Comparison of ENCODE assay signal across 10 mouse cellular contexts in genomic region chr2:153298460-153298859, GRCm38 (mm10). TPM values are rescaled to one million over a fixed set of nuclear protein-coding genes. Genes with fewer than 3 reads are reported as not detected.
A peak's percentile ranks its signal among the peaks of the same experiment; 100 is the strongest.
DNase-seq lines count a peak whose midpoint lies in the region; ATAC-seq and TF ChIP-seq lines count a peak whose summit lies in the region.
"Had no signal": no experiment of that assay in that cellular context is flagged by ENCODE, and none has a peak within 500 bp of the region (broad histone marks: within the 10 kb centered on the region; RNA-seq: fewer than 3 reads in every experiment).

No protein-coding gene starts in this region.

- no peak for ATAC-seq in heart, postnatal 0 days (ENCODE audit: insufficient read depth, low read depth)
- peak; percentile 20 for ATAC-seq in granulocyte monocyte progenitor cell, adult 5-6 weeks (replicated peaks; ENCODE audit: poor library complexity, severe bottlenecking)
- ATAC-seq in frontal cortex, adult (ENCODE audit: low TSS enrichment) = no peak

- peak overlapping the region; percentile 34; the same call in 1 of the 2 replicates for H3K27ac ChIP-seq in heart, postnatal 0 days (ENCODE audit: low read depth)
- H3K27ac ChIP-seq in CH12.LX (ENCODE audit: insufficient read depth, low read depth) = no peak overlapping the region
- H3K27ac ChIP-seq: embryonic facial prominence, embryonic 15.5 days; hindbrain, embryonic 10.5 days had no signal

- peaks cover 4% of the 10 kb centered on the region for H3K79me2 ChIP-seq in CH12.LX (replicated peaks; ENCODE audit: control insufficient read depth, extremely low read depth, insufficient read depth, poor library complexity, severe bottlenecking)

- no peak for TF ChIP-seq EP300 in heart, postnatal 0 days (IDR thresholded peaks at IDR 0.05; ENCODE audit: low read depth)
- TF ChIP-seq EP300 in CH12.LX (IDR thresholded peaks at IDR 0.05; ENCODE audit: low read length) = no peak; the same call in 1 of the 2 replicates

- no peak for DNase-seq in heart, postnatal 0 days (ENCODE audit: low spot score)
- DNase-seq in heart, postnatal 25 days (ENCODE audit: low spot score) = no peak
- DNase-seq in kidney, postnatal 4 days = peak; percentile 37 to 55
- DNase-seq in kidney, adult 11 months = no peak
- DNase-seq in CH12.LX (ENCODE audit: extremely low read depth) = peak; percentile 32
- DNase-seq in Muller cell, postnatal 12 days (ENCODE audit: inconsistent ontology term) = no peak

- TF ChIP-seq CTCF in heart, postnatal 0 days (IDR thresholded peaks at IDR 0.05; ENCODE audit: low read depth) = no peak
- TF ChIP-seq CTCF in CH12.LX (conservative IDR thresholded peaks at IDR 0.05 in 1 of 2, IDR thresholded peaks at IDR 0.05 in 1 of 2; ENCODE audit: low read depth in 2 of 2, low read length in 2 of 2) = peak in 1 of 2 experiments; percentile 35; a peak in 1 of 4 replicates

- TF ChIP-seq RAD21 in CH12.LX (IDR thresholded peaks at IDR 0.05; ENCODE audit: low read depth, low read length) = no peak

- H3K9me3 ChIP-seq in heart, postnatal 0 days (replicated peaks; ENCODE audit: control insufficient read depth, low read length) = no peaks in the 10 kb centered on the region
- no peaks in the 10 kb centered on the region for H3K9me3 ChIP-seq in CH12.LX (replicated peaks; ENCODE audit: low read length)
- H3K9me3 ChIP-seq: embryonic facial prominence, embryonic 15.5 days; hindbrain, embryonic 10.5 days had no signal

- no peak overlapping the region for H3K4me2 ChIP-seq in heart, postnatal 0 days (ENCODE audit: low read depth, low read length)
- H3K4me2 ChIP-seq in CH12.LX (ENCODE audit: insufficient read depth, low read depth, poor library complexity, severe bottlenecking) = no peak overlapping the region
- H3K4me2 ChIP-seq: embryonic facial prominence, embryonic 15.5 days had no signal

- no peaks in the 10 kb centered on the region for H3K27me3 ChIP-seq in heart, postnatal 0 days (ENCODE audit: control insufficient read depth, insufficient read depth, low read length)
- H3K27me3 ChIP-seq in CH12.LX (replicated peaks) = no peaks in the 10 kb centered on the region
- H3K27me3 ChIP-seq: embryonic facial prominence, embryonic 15.5 days had no signal

- in situ Hi-C loops in CH12.LX (cut with MboI; ENCODE audit: low pct_ligation_motif_present, low pct_unique_long_range_greater_than_20kb, low sequenced_read_pairs) = no loop called here

- peak overlapping the region; percentile 17; the same call in 1 of the 2 replicates for H3K9ac ChIP-seq in heart, postnatal 0 days (replicated peaks; ENCODE audit: low read depth, low read length)
- no peak overlapping the region for H3K9ac ChIP-seq in CH12.LX (ENCODE audit: insufficient read depth, low read depth)
- H3K9ac ChIP-seq: embryonic facial prominence, embryonic 15.5 days had no signal

- WGBS in heart, postnatal 0 days = 68% methylated on average over 4 of the region's 4 CpGs

- H3K4me1 ChIP-seq in heart, postnatal 0 days (ENCODE audit: control insufficient read depth, insufficient read depth) = no peaks in the 10 kb centered on the region; the same call in 1 of the 2 replicates
- peaks cover 11 to 60% of the 10 kb centered on the region in 2 experiments for H3K4me1 ChIP-seq in CH12.LX (ENCODE audit: control insufficient read depth in 1 of 2, insufficient read depth in 2 of 2)
- H3K4me1 ChIP-seq: embryonic facial prominence, embryonic 15.5 days; hindbrain, embryonic 10.5 days had no signal

- dilution Hi-C loops in CH12.LX (cut with MboI; ENCODE audit: extremely low pct_ligation_motif_present, extremely low pct_unique_long_range_greater_than_20kb, low sequenced_read_pairs) = no loop called here

- no peak for TF ChIP-seq POLR2A in CH12.LX (IDR thresholded peaks at IDR 0.05; ENCODE audit: low read depth, low read length)

- intact Hi-C loops in heart, postnatal 25 days (cut with DNase I) = no loop called here

- no peak overlapping the region for H3K4me3 ChIP-seq in heart, postnatal 0 days (ENCODE audit: low read depth, low read length)
- no peak overlapping the region for H3K4me3 ChIP-seq in CH12.LX (replicated peaks in 1 of 3; ENCODE audit: low read depth in 2 of 3, low read length in 2 of 3, poor library complexity in 1 of 3)
- H3K4me3 ChIP-seq: embryonic facial prominence, embryonic 15.5 days; hindbrain, embryonic 10.5 days had no signal

- H3K36me3 ChIP-seq in heart, postnatal 0 days (replicated peaks; ENCODE audit: control insufficient read depth, insufficient read depth, low read length) = no peaks in the 10 kb centered on the region
- peaks cover 0 to 52% of the 10 kb centered on the region in 2 experiments for H3K36me3 ChIP-seq in CH12.LX (replicated peaks in 1 of 2; ENCODE audit: control insufficient read depth in 1 of 2, insufficient read depth in 1 of 2, low read length in 1 of 2)
- H3K36me3 ChIP-seq: embryonic facial prominence, embryonic 15.5 days; hindbrain, embryonic 10.5 days had no signal

TF ChIP-seq in CH12.LX, 34 proteins besides CTCF, POLR2A, EP300 and RAD21:
- TF ChIP-seq MYC (IDR thresholded peaks at IDR 0.05; ENCODE audit: low read depth, low read length) = no peak
- peak; percentile 38; the same call in 1 of the 2 replicates for TF ChIP-seq ETS1 (conservative IDR thresholded peaks at IDR 0.05; ENCODE audit: low read depth, low read length)
- peak; percentile 30; the same call in 1 of the 2 replicates for TF ChIP-seq TCF12 (IDR thresholded peaks at IDR 0.05; ENCODE audit: low read depth, low read length)
- peak; percentile 83 for TF ChIP-seq SIN3A (IDR thresholded peaks at IDR 0.05; ENCODE audit: low read length)

RNA-seq across cellular contexts. Expression of gene Kif3b, which starts 7.2 kb away (rescaled TPM):
- total RNA-seq in heart, postnatal 0 days (2014; rRNA removed; ENCODE audit: low replicate concordance) = 6.5 and 8.7 TPM in 2 replicates
- 2.5 and 3.1 TPM in 2 replicates for polyA plus RNA-seq in heart, postnatal 0 days (2015; fragmentation: Nextera tagmentation; extraction: Ambion mirVana)
- total RNA-seq in heart, postnatal 25 days (2021) = 1 to 10 TPM; 7.8 to 8.4 TPM
- total RNA-seq in CH12.LX (2012; rRNA removed) (9.9 and 10.6 TPM in 2 replicates), CH12.LX (2014; rRNA removed) (8.5 and 9.1 TPM in 2 replicates)
- polyA plus RNA-seq in CH12.LX (2012; ENCODE audit: insufficient read length, low read depth) = 15.8 and 16.5 TPM in 2 replicates
- total RNA-seq in granulocyte monocyte progenitor cell, adult 5-6 weeks (2014; fragmentation: Nextera tagmentation) = 6.9 and 7.7 TPM in 2 replicates
- 9.1 and 11.3 TPM in 2 replicates for total RNA-seq in granulocyte monocyte progenitor cell, adult 5-6 weeks (2017)

RNA-seq across cellular contexts. Expression of gene Asxl1, which starts 47.2 kb away (rescaled TPM):
- 18.8 and 21.3 TPM in 2 replicates for total RNA-seq in heart, postnatal 0 days (2014; rRNA removed; ENCODE audit: low replicate concordance)
- polyA plus RNA-seq in heart, postnatal 0 days (2015; fragmentation: Nextera tagmentation; extraction: Ambion mirVana) = 6.4 and 7.4 TPM in 2 replicates
- total RNA-seq in heart, postnatal 25 days (2021) = 10 to 100 TPM; 22.4 to 23.7 TPM
- total RNA-seq in CH12.LX (2012; rRNA removed) (18.0 and 19.0 TPM in 2 replicates), CH12.LX (2014; rRNA removed) (12.7 and 13.2 TPM in 2 replicates)
- polyA plus RNA-seq in CH12.LX (2012; ENCODE audit: insufficient read length, low read depth) = 28.3 and 31.1 TPM in 2 replicates
- total RNA-seq in granulocyte monocyte progenitor cell, adult 5-6 weeks (2014; fragmentation: Nextera tagmentation) = 28.1 and 48.1 TPM in 2 replicates
- total RNA-seq in granulocyte monocyte progenitor cell, adult 5-6 weeks (2017) = 19.9 and 21.2 TPM in 2 replicates

RNA-seq across cellular contexts. Expression of gene Pofut1, which starts 57.1 kb away (rescaled TPM):
- 26.3 and 28.6 TPM in 2 replicates for total RNA-seq in heart, postnatal 0 days (2014; rRNA removed; ENCODE audit: low replicate concordance)
- 2.4 and 2.5 TPM in 2 replicates for polyA plus RNA-seq in heart, postnatal 0 days (2015; fragmentation: Nextera tagmentation; extraction: Ambion mirVana)
- 10 to 100 TPM; 13.6 to 13.7 TPM for total RNA-seq in heart, postnatal 25 days (2021)
- total RNA-seq in CH12.LX (2012; rRNA removed) (20.4 and 25.6 TPM in 2 replicates), CH12.LX (2014; rRNA removed) (19.4 and 22.8 TPM in 2 replicates)
- polyA plus RNA-seq in CH12.LX (2012; ENCODE audit: insufficient read length, low read depth) = 15.0 and 15.6 TPM in 2 replicates
- total RNA-seq in granulocyte monocyte progenitor cell, adult 5-6 weeks (2014; fragmentation: Nextera tagmentation) = 17.6 and 20.3 TPM in 2 replicates
- total RNA-seq in granulocyte monocyte progenitor cell, adult 5-6 weeks (2017) = 16.0 and 19.1 TPM in 2 replicates

RNA-seq across cellular contexts. Expression of gene Plagl2, which starts 57.2 kb away (rescaled TPM):
- total RNA-seq in heart, postnatal 0 days (2014; rRNA removed; ENCODE audit: low replicate concordance) = 6.3 and 6.5 TPM in 2 replicates
- 2.4 and 2.6 TPM in 2 replicates for polyA plus RNA-seq in heart, postnatal 0 days (2015; fragmentation: Nextera tagmentation; extraction: Ambion mirVana)
- 1 to 10 TPM; 4.6 to 4.8 TPM for total RNA-seq in heart, postnatal 25 days (2021)
- total RNA-seq in CH12.LX (2012; rRNA removed) (11.5 and 18.0 TPM in 2 replicates), CH12.LX (2014; rRNA removed) (5.1 and 8.1 TPM in 2 replicates)
- 36.6 and 52.7 TPM in 2 replicates for polyA plus RNA-seq in CH12.LX (2012; ENCODE audit: insufficient read length, low read depth)
- total RNA-seq in granulocyte monocyte progenitor cell, adult 5-6 weeks (2014; fragmentation: Nextera tagmentation) = 45.0 and 46.6 TPM in 2 replicates
- 5.4 and 7.2 TPM in 2 replicates for total RNA-seq in granulocyte monocyte progenitor cell, adult 5-6 weeks (2017)

Comparison
In these comparisons a context has a peak if more than half of its experiments do, and no peak if none do; other contexts are left out.
1. DNase-seq: peak in kidney, postnatal 4 days (2 of 2) and CH12.LX (single experiment); none in heart, postnatal 0 days (single experiment), heart, postnatal 25 days (single experiment), kidney, adult 11 months (single experiment) and Muller cell, postnatal 12 days (single experiment).